Mouse (Mus musculus) intestine, embryonic 16.5 days (tissue): ENCODE measurements around the gene Smarcc2. TPM values are rescaled to one million over a fixed set of nuclear protein-coding genes. Genes with fewer than 3 reads are reported as not detected.

ENCODE experiments used
- ATAC-seq: fragments of 200-750 bp; cut with Nextera tagmentation; 2 replicates; pipeline ENCODE4 v1.8.0; 2017; ENCODE audit warnings: moderate TSS enrichment, moderate library complexity
- H3K27ac ChIP-seq: fragments of 300-500 bp; sonication (generic); 2 replicates; pipeline ENCODE4 v1.5.1; 2014; ENCODE audit warnings: mild to moderate bottlenecking, low read length
- H3K27me3 ChIP-seq: fragments of 300-500 bp; sonication (generic); replicated peaks from 2 replicates; pipeline ENCODE4 v1.6.1; 2014; ENCODE audit warnings: low read length, control low read depth, mixed read lengths; ENCODE audit not compliant: control insufficient read depth, insufficient read depth
- H3K36me3 ChIP-seq: fragments of 300-500 bp; sonication (generic); 2 replicates; pipeline ENCODE4 v1.6.1; 2014; ENCODE audit warnings: low read length, control low read depth; ENCODE audit not compliant: control insufficient read depth, insufficient read depth
- H3K4me1 ChIP-seq: fragments of 300-500 bp; sonication (generic); 2 replicates; pipeline ENCODE4 v1.6.1; 2014; ENCODE audit warnings: low read length, control low read depth, mixed read lengths; ENCODE audit not compliant: control insufficient read depth, insufficient read depth
- H3K4me2 ChIP-seq: fragments of 300-500 bp; sonication (generic); 2 replicates; pipeline ENCODE4 v1.6.1; 2014; ENCODE audit warnings: low read depth, low read length, control low read depth
- H3K4me3 ChIP-seq: fragments of 300-500 bp; sonication (generic); 2 replicates; pipeline ENCODE4 v1.5.1; 2014; ENCODE audit warnings: mild to moderate bottlenecking, low read length
- H3K9ac ChIP-seq: fragments of 300-500 bp; sonication (generic); 2 replicates; pipeline ENCODE4 v1.6.1; 2014; ENCODE audit warnings: low read depth, low read length
- H3K9me3 ChIP-seq: fragments of 300-500 bp; sonication (generic); 2 replicates; pipeline ENCODE4 v1.6.1; 2016; ENCODE audit warnings: low read length, control low read depth; ENCODE audit not compliant: control insufficient read depth
- WGBS: fragments of 180-500 bp; shearing (Covaris S2); extraction: QIAGEN DNeasy Blood & Tissue Kit; methylation state at CpG from one replicate; pipeline ENCODE4 v1.1.7; 2014; 5-methylcytosine and 5-hydroxymethylcytosine counted together
- polyA plus RNA-seq: library from polyadenylated mRNA; unstranded; fragments of >200 nt; fragmentation: Nextera tagmentation; extraction: Ambion mirVana; gene quantifications from 2 replicates; pipeline ENCODE4 v1.2.1, GENCODE M21; 2015

The Smarcc2 gene
- polyA plus RNA-seq, 1 experiment from 2014 or later = 46.6 TPM

GRCm38 (mm10) chr10:128438675-128439279 is 20.3 kb upstream of the Smarcc2 start:
- WGBS = 64% methylated on average over 10 of the region's 10 CpGs
- Histone ChIP-seq H3K9ac (no peak overlapping the region), H3K27ac (no peak overlapping the region), H3K36me3 (peaks cover 23% of the 10 kb centered on the region), H3K27me3 (no peaks in the 10 kb centered on the region), H3K4me2 (no peak overlapping the region), H3K9me3 (no peaks in the 10 kb centered on the region), H3K4me1 (no peaks in the 10 kb centered on the region), H3K4me3 (no peak overlapping the region)
- ATAC-seq = no peak

- WGBS = 50% methylated on average over 10 of the region's 10 CpGs
- peaks cover 20% of the 10 kb centered on the region for H3K36me3 ChIP-seq
These were observed 18.6 kb upstream of the Smarcc2 start for GRCm38 (mm10) chr10:128440407-128440806.

GRCm38 (mm10) chr10:128441324-128442119 is 17.5 kb upstream of the Smarcc2 start:
- Histone ChIP-seq H3K4me2 (no peak overlapping the region), H3K27me3 (no peaks in the 10 kb centered on the region), H3K9me3 (no peaks in the 10 kb centered on the region), H3K9ac (no peak overlapping the region), H3K27ac (no peak overlapping the region), H3K4me3 (no peak overlapping the region), H3K36me3 (peaks cover 14% of the 10 kb centered on the region), H3K4me1 (no peaks in the 10 kb centered on the region)
- WGBS = 81% methylated on average over 10 of the region's 10 CpGs
- ATAC-seq = no peak

More at GRCm38 (mm10) chr10:128440407-128440806, 18.6 kb upstream of the Smarcc2 start:
- no peak overlapping the region for H3K4me3 ChIP-seq
- ATAC-seq = no peak
- H3K9me3 ChIP-seq = no peaks in the 10 kb centered on the region
- H3K27ac ChIP-seq = no peak overlapping the region
- no peak overlapping the region for H3K9ac ChIP-seq
- no peak overlapping the region for H3K4me2 ChIP-seq
- H3K27me3 ChIP-seq = no peaks in the 10 kb centered on the region
- no peaks in the 10 kb centered on the region for H3K4me1 ChIP-seq

- Histone ChIP-seq H3K36me3 (peaks cover 8% of the 10 kb centered on the region), H3K27me3 (no peaks in the 10 kb centered on the region), H3K27ac (no peak overlapping the region), H3K9ac (no peak overlapping the region), H3K9me3 (no peaks in the 10 kb centered on the region), H3K4me2 (no peak overlapping the region), H3K4me1 (no peaks in the 10 kb centered on the region), H3K4me3 (no peak overlapping the region)
- ATAC-seq = no peak; the same call in 1 of the 2 replicates
- WGBS = 79% methylated on average over 1 of the region's 1 CpGs
These were observed 16.3 kb upstream of the Smarcc2 start for GRCm38 (mm10) chr10:128442718-128443117.

- H3K4me1 ChIP-seq = no peaks in the 10 kb centered on the region
- H3K9me3 ChIP-seq = no peaks in the 10 kb centered on the region
- no peak for ATAC-seq
- no peaks in the 10 kb centered on the region for H3K27me3 ChIP-seq
- H3K4me3 ChIP-seq = no peak overlapping the region
- WGBS = 74% methylated on average over 6 of the region's 6 CpGs
- H3K4me2 ChIP-seq = no peak overlapping the region
- no peak overlapping the region for H3K9ac ChIP-seq
- H3K27ac ChIP-seq = no peak overlapping the region
- H3K36me3 ChIP-seq = no peaks in the 10 kb centered on the region
These were observed 14.7 kb upstream of the Smarcc2 start for GRCm38 (mm10) chr10:128444354-128444753.

GRCm38 (mm10) chr10:128445407-128445806 is 13.6 kb upstream of the Smarcc2 start:
- ATAC-seq = no peak
- 85% methylated on average over 4 of the region's 4 CpGs for whole genome bisulfite sequencing

GRCm38 (mm10) chr10:128451014-128451413 is 8.0 kb upstream of the Smarcc2 start:
- H3K27ac ChIP-seq = no peak overlapping the region
- no peaks in the 10 kb centered on the region for H3K9me3 ChIP-seq
- H3K4me2 ChIP-seq = no peak overlapping the region
- no peaks in the 10 kb centered on the region for H3K4me1 ChIP-seq
- no peaks in the 10 kb centered on the region for H3K36me3 ChIP-seq
- no peak for ATAC-seq
- 79% methylated on average over 6 of the region's 6 CpGs for WGBS
- H3K9ac ChIP-seq = no peak overlapping the region
- H3K4me3 ChIP-seq = no peak overlapping the region
- no peaks in the 10 kb centered on the region for H3K27me3 ChIP-seq

More at GRCm38 (mm10) chr10:128445407-128445806, 13.6 kb upstream of the Smarcc2 start:
- no peak overlapping the region for H3K4me2 ChIP-seq
- no peaks in the 10 kb centered on the region for H3K36me3 ChIP-seq
- H3K27me3 ChIP-seq = no peaks in the 10 kb centered on the region
- H3K9me3 ChIP-seq = no peaks in the 10 kb centered on the region
- no peak overlapping the region for H3K4me3 ChIP-seq
- H3K27ac ChIP-seq = no peak overlapping the region
- no peak overlapping the region for H3K9ac ChIP-seq
- no peaks in the 10 kb centered on the region for H3K4me1 ChIP-seq

GRCm38 (mm10) chr10:128454471-128454870 is 4.6 kb upstream of the Smarcc2 start:
- Histone ChIP-seq H3K4me1 (no peaks in the 10 kb centered on the region), H3K27me3 (no peaks in the 10 kb centered on the region), H3K36me3 (no peaks in the 10 kb centered on the region), H3K27ac (no peak overlapping the region), H3K9ac (no peak overlapping the region), H3K4me3 (no peak overlapping the region), H3K4me2 (no peak overlapping the region), H3K9me3 (no peaks in the 10 kb centered on the region)
- WGBS = 81% methylated on average over 3 of the region's 3 CpGs
- no peak for ATAC-seq

- ATAC-seq = no peak
- Histone ChIP-seq H3K27me3 (no peaks in the 10 kb centered on the region), H3K9me3 (no peaks in the 10 kb centered on the region), H3K4me2 (peak overlapping the region; percentile 22; the same call in 1 of the 2 replicates), H3K9ac (no peak overlapping the region), H3K36me3 (no peaks in the 10 kb centered on the region), H3K4me3 (no peak overlapping the region), H3K27ac (no peak overlapping the region), H3K4me1 (peaks cover 1% of the 10 kb centered on the region; the same call in 1 of the 2 replicates)
- 1% methylated on average over 6 of the region's 6 CpGs for WGBS
These were observed 3.8 kb upstream of the Smarcc2 start for GRCm38 (mm10) chr10:128455280-128455679.
